Mouse (Mus musculus): ENCODE results near the gene Gcm2. TPM values are rescaled to one million over a fixed set of nuclear protein-coding genes. Genes with fewer than 3 reads are reported as not detected.

Gcm2 gene
- polyA plus RNA-seq, 1 experiment from 2014 or later: not detected

GRCm38 (mm10) chr13:41079421-41079780 is 31.4 kb downstream of the Gcm2 start, which contains the start of gene Mak:
Gene Mak, minus strand, starts transcription at chr13:41079706.
- DNase-seq (peak; percentile 80), ATAC-seq (ENCODE audit: low read depth) (peak; percentile 94)
- Histone ChIP-seq H3K9ac (peak within 1 kb of the TSS; percentile 45), H3K36me3 (no peaks in the 10 kb centered on the region), H3K27me3 (peaks cover 66% of the 10 kb centered on the region), H3K27ac (no peak within 1 kb of the TSS), H3K9me3 (replicated peaks) (no peaks in the 10 kb centered on the region), H3K4me1 (replicated peaks) (peaks cover 9% of the 10 kb centered on the region), H3K4me2 (peak within 1 kb of the TSS; percentile 82), H3K4me3 (replicated peaks) (peak within 1 kb of the TSS; percentile 51)
- under 1% methylated on average over 37 of the region's 40 CpGs for WGBS (ENCODE audit: insufficient replicate concordance)

GRCm38 (mm10) chr13:41078690-41079420 is 32.0 kb downstream of the Gcm2 start:
- Histone ChIP-seq H3K27ac (no peak overlapping the region), H3K4me3 (replicated peaks) (peak overlapping the region; percentile 51), H3K4me1 (replicated peaks) (peaks cover 9% of the 10 kb centered on the region), H3K9ac (peak overlapping the region; percentile 45), H3K9me3 (replicated peaks) (no peaks in the 10 kb centered on the region), H3K36me3 (no peaks in the 10 kb centered on the region), H3K4me2 (peak overlapping the region; percentile 82), H3K27me3 (peaks cover 66% of the 10 kb centered on the region)
- 12% methylated on average over 24 of the region's 24 CpGs for WGBS (ENCODE audit: insufficient replicate concordance)
- no peak for DNase-seq
- ATAC-seq (ENCODE audit: low read depth): peak; percentile 45

- H3K4me3 ChIP-seq (replicated peaks): no peak overlapping the region
- H3K4me2 ChIP-seq: no peak overlapping the region
- no peak overlapping the region for H3K9ac ChIP-seq
- H3K9me3 ChIP-seq (replicated peaks): no peaks in the 10 kb centered on the region
- no peak for DNase-seq
- H3K27me3 ChIP-seq: peaks cover 61% of the 10 kb centered on the region
- H3K36me3 ChIP-seq: no peaks in the 10 kb centered on the region
- 56% methylated on average over 9 of the region's 9 CpGs for WGBS (ENCODE audit: insufficient replicate concordance)
- no peak overlapping the region for H3K27ac ChIP-seq
- H3K4me1 ChIP-seq (replicated peaks): peaks cover 9% of the 10 kb centered on the region
- no peak for ATAC-seq (ENCODE audit: low read depth)
These were observed 32.9 kb downstream of the Gcm2 start for GRCm38 (mm10) chr13:41077921-41078320.

GRCm38 (mm10) chr13:41073819-41074218 is 37.0 kb downstream of the Gcm2 start:
- Histone ChIP-seq H3K4me1 (replicated peaks) (peaks cover 1% of the 10 kb centered on the region; the same call in 1 of the 2 replicates), H3K27me3 (peaks cover 31% of the 10 kb centered on the region), H3K9me3 (replicated peaks) (no peaks in the 10 kb centered on the region), H3K4me2 (no peak overlapping the region), H3K4me3 (replicated peaks) (no peak overlapping the region), H3K36me3 (no peaks in the 10 kb centered on the region), H3K9ac (no peak overlapping the region), H3K27ac (no peak overlapping the region)
- ATAC-seq (ENCODE audit: low read depth) (no peak), DNase-seq (no peak)
- WGBS (ENCODE audit: insufficient replicate concordance): 65% methylated on average over 5 of the region's 5 CpGs

- ATAC-seq (ENCODE audit: low read depth): no peak
- DNase-seq: no peak
- H3K9me3 ChIP-seq (replicated peaks): no peaks in the 10 kb centered on the region
- no peak overlapping the region for H3K4me3 ChIP-seq (replicated peaks)
- WGBS (ENCODE audit: insufficient replicate concordance): 79% methylated on average over 11 of the region's 11 CpGs
- no peaks in the 10 kb centered on the region for H3K4me1 ChIP-seq (replicated peaks)
- no peak overlapping the region for H3K4me2 ChIP-seq
- H3K36me3 ChIP-seq: no peaks in the 10 kb centered on the region
- H3K9ac ChIP-seq: no peak overlapping the region
- H3K27me3 ChIP-seq: 0 out of 2 replicates have a peak, but pooled peaks cover 9% of the 10 kb centered on the region
- no peak overlapping the region for H3K27ac ChIP-seq
These were observed 39.2 kb downstream of the Gcm2 start for GRCm38 (mm10) chr13:41071617-41072016.

GRCm38 (mm10) chr13:41067618-41068017 is 43.2 kb downstream of the Gcm2 start:
- Histone ChIP-seq H3K4me2 (no peak overlapping the region), H3K4me1 (replicated peaks) (no peaks in the 10 kb centered on the region), H3K27me3 (no peaks in the 10 kb centered on the region), H3K36me3 (no peaks in the 10 kb centered on the region), H3K9me3 (replicated peaks) (no peaks in the 10 kb centered on the region), H3K27ac (no peak overlapping the region), H3K9ac (no peak overlapping the region), H3K4me3 (replicated peaks) (no peak overlapping the region)
- WGBS (ENCODE audit: insufficient replicate concordance): 81% methylated on average over 4 of the region's 4 CpGs
- DNase-seq (no peak), ATAC-seq (ENCODE audit: low read depth) (no peak)

- Histone ChIP-seq H3K27ac (no peak overlapping the region), H3K9ac (no peak overlapping the region), H3K4me3 (replicated peaks) (no peak overlapping the region), H3K9me3 (replicated peaks) (no peaks in the 10 kb centered on the region), H3K27me3 (0 out of 2 replicates have a peak, but pooled peaks cover 3% of the 10 kb centered on the region), H3K36me3 (no peaks in the 10 kb centered on the region), H3K4me1 (replicated peaks) (0 out of 2 replicates have a peak, but pooled peaks cover 10% of the 10 kb centered on the region), H3K4me2 (no peak overlapping the region)
- 45% methylated on average over 5 of the region's 5 CpGs for WGBS (ENCODE audit: insufficient replicate concordance)
- ATAC-seq (ENCODE audit: low read depth) (no peak), DNase-seq (no peak)
These were observed 58.9 kb downstream of the Gcm2 start for GRCm38 (mm10) chr13:41051965-41052364.

Other genes starting within 250 kb of the Gcm2 start
- 76.6 and 81.3 TPM in 2 replicates for gene Pak1ip1, start 110.0 kb downstream of the Gcm2 start, polyA plus RNA-seq (2015; fragmentation: Nextera tagmentation; extraction: Ambion mirVana)
- 859 and 925 TPM in 2 replicates for gene Tmem14c, start 94.7 kb downstream of the Gcm2 start, polyA plus RNA-seq (2015; fragmentation: Nextera tagmentation; extraction: Ambion mirVana)
- gene Mak, start 31.3 kb downstream of the Gcm2 start, polyA plus RNA-seq (2015; fragmentation: Nextera tagmentation; extraction: Ambion mirVana): 0.20 and 0.21 TPM in 2 replicates
- gene Sycp2l, start 3.3 kb upstream of the Gcm2 start, polyA plus RNA-seq (2015; fragmentation: Nextera tagmentation; extraction: Ambion mirVana): not detected in 2 replicates
- 24.3 and 34.8 TPM in 2 replicates for gene Elovl2, start 109.4 kb upstream of the Gcm2 start, polyA plus RNA-seq (2015; fragmentation: Nextera tagmentation; extraction: Ambion mirVana)
- 5.4 and 6.6 TPM in 2 replicates for gene Smim13, start 138.8 kb upstream of the Gcm2 start, polyA plus RNA-seq (2015; fragmentation: Nextera tagmentation; extraction: Ambion mirVana)
- gene Gm17364, start 162.9 kb upstream of the Gcm2 start, polyA plus RNA-seq (2015; fragmentation: Nextera tagmentation; extraction: Ambion mirVana): not detected in 2 replicates

Data from liver, embryonic 13.5 days (tissue).